Mouse (Mus musculus): ENCODE measurements around the gene Zfp335. TPM values are rescaled to one million over a fixed set of nuclear protein-coding genes. Genes with fewer than 3 reads are reported as not detected.
A peak's percentile ranks its signal among the peaks of the same experiment; 100 is the strongest.

Gene Zfp335
- total and polyA plus RNA-seq, 3 experiments, result 5.2 to 16.5 (median 12.0) TPM

GRCm38 (mm10) chr2:164947930-164948329 is 36.4 kb upstream of the Zfp335 start:
- Histone ChIP-seq H3K9me3 (replicated peaks; ENCODE audit: low read length) (peaks cover 6% of the 10 kb centered on the region), H3K27ac (ENCODE audit: insufficient read depth, low read depth) (no peak overlapping the region), H3K9ac (ENCODE audit: insufficient read depth, low read depth) (no peak overlapping the region), H3K4me3 (replicated peaks in 1 of 3; ENCODE audit: low read depth in 2 of 3, low read length in 2 of 3, poor library complexity in 1 of 3) (no peak overlapping the region), H3K4me2 (ENCODE audit: insufficient read depth, low read depth, poor library complexity, severe bottlenecking) (no peak overlapping the region), H3K27me3 (replicated peaks) (peaks cover 62% of the 10 kb centered on the region), H3K36me3 (replicated peaks in 1 of 2; ENCODE audit: control insufficient read depth in 1 of 2, insufficient read depth in 1 of 2, low read length in 1 of 2) (no peaks in the 10 kb centered on the region), H3K79me2 (replicated peaks; ENCODE audit: control insufficient read depth, extremely low read depth, insufficient read depth, poor library complexity, severe bottlenecking) (no peaks in the 10 kb centered on the region), H3K4me1 (ENCODE audit: control insufficient read depth in 1 of 2, insufficient read depth in 2 of 2) (peaks cover 1 to 13% of the 10 kb centered on the region in 2 experiments; a peak in 3 of 4 replicates)
- no peak for DNase-seq (ENCODE audit: extremely low read depth)
- in situ Hi-C loops (cut with MboI; ENCODE audit: low pct_ligation_motif_present, low pct_unique_long_range_greater_than_20kb, low sequenced_read_pairs), result loop anchor here (10.0 kb wide), 1 partner anchor 417 kb away; the partner anchor contains the start of gene Zfp663
- TF ChIP-seq USF2 (conservative IDR thresholded peaks at IDR 0.05; ENCODE audit: low read depth, low read length), result no peak
- TF ChIP-seq MAFK (IDR thresholded peaks at IDR 0.05; ENCODE audit: insufficient replicate concordance, low read length), result peak; percentile 45; the same call in 1 of the 2 replicates
- dilution Hi-C loops (cut with MboI; ENCODE audit: extremely low pct_ligation_motif_present, extremely low pct_unique_long_range_greater_than_20kb, low sequenced_read_pairs), result no loop called here

GRCm38 (mm10) chr2:164947506-164947905 is 35.9 kb upstream of the Zfp335 start:
- no peak for TF ChIP-seq RAD21 (IDR thresholded peaks at IDR 0.05; ENCODE audit: low read depth, low read length)
- TF ChIP-seq TBP (conservative IDR thresholded peaks at IDR 0.05; ENCODE audit: low read depth, low read length), result no peak
- no peak for TF ChIP-seq E2F4 (IDR thresholded peaks at IDR 0.05; ENCODE audit: insufficient replicate concordance, low read depth, low read length)
- no peak for TF ChIP-seq TCF12 (IDR thresholded peaks at IDR 0.05; ENCODE audit: low read depth, low read length)
- no peak for TF ChIP-seq POLR2A (IDR thresholded peaks at IDR 0.05; ENCODE audit: low read depth, low read length)
- no peak for TF ChIP-seq MAZ (IDR thresholded peaks at IDR 0.05; ENCODE audit: low read depth, low read length)
- TF ChIP-seq CHD2 (IDR thresholded peaks at IDR 0.05; ENCODE audit: low read length), result no peak
- no peak for TF ChIP-seq JUND (conservative IDR thresholded peaks at IDR 0.05; ENCODE audit: low read depth, low read length)
- TF ChIP-seq ZNF384 (IDR thresholded peaks at IDR 0.05; ENCODE audit: low read depth, low read length), result no peak
- no peak for TF ChIP-seq JUN (IDR thresholded peaks at IDR 0.05; ENCODE audit: insufficient read depth, low read depth, low read length)
- no peak for TF ChIP-seq MAFK (IDR thresholded peaks at IDR 0.05; ENCODE audit: insufficient replicate concordance, low read length)
- no peak for TF ChIP-seq SIN3A (IDR thresholded peaks at IDR 0.05; ENCODE audit: low read length)
- no peak for TF ChIP-seq MEF2A (IDR thresholded peaks at IDR 0.05; ENCODE audit: borderline replicate concordance, low read depth, low read length)
- TF ChIP-seq MAX (IDR thresholded peaks at IDR 0.05; ENCODE audit: low read length), result no peak
- no peak for TF ChIP-seq BHLHE40 (IDR thresholded peaks at IDR 0.05; ENCODE audit: low read depth, low read length)
- dilution Hi-C loops (cut with MboI; ENCODE audit: extremely low pct_ligation_motif_present, extremely low pct_unique_long_range_greater_than_20kb, low sequenced_read_pairs) (no loop called here), in situ Hi-C loops (cut with MboI; ENCODE audit: low pct_ligation_motif_present, low pct_unique_long_range_greater_than_20kb, low sequenced_read_pairs) (loop anchor here (10.0 kb wide), 1 partner anchor 417 kb away; the partner anchor contains the start of gene Zfp663)
- no peaks in the 10 kb centered on the region for H3K79me2 ChIP-seq (replicated peaks; ENCODE audit: control insufficient read depth, extremely low read depth, insufficient read depth, poor library complexity, severe bottlenecking)
- no peak overlapping the region for H3K27ac ChIP-seq (ENCODE audit: insufficient read depth, low read depth)
- DNase-seq (ENCODE audit: extremely low read depth), result no peak
- H3K36me3 ChIP-seq (replicated peaks in 1 of 2; ENCODE audit: control insufficient read depth in 1 of 2, insufficient read depth in 1 of 2, low read length in 1 of 2), result no peaks in the 10 kb centered on the region
- peaks cover 3 to 14% of the 10 kb centered on the region in 2 experiments; a peak in 2 of 4 replicates for H3K4me1 ChIP-seq (ENCODE audit: control insufficient read depth in 1 of 2, insufficient read depth in 2 of 2)
- H3K27me3 ChIP-seq (replicated peaks), result peaks cover 58% of the 10 kb centered on the region
- H3K4me2 ChIP-seq (ENCODE audit: insufficient read depth, low read depth, poor library complexity, severe bottlenecking), result no peak overlapping the region
- no peak overlapping the region for H3K4me3 ChIP-seq (replicated peaks in 1 of 3; ENCODE audit: low read depth in 2 of 3, low read length in 2 of 3, poor library complexity in 1 of 3)
- no peak overlapping the region for H3K9ac ChIP-seq (ENCODE audit: insufficient read depth, low read depth)
- H3K9me3 ChIP-seq (replicated peaks; ENCODE audit: low read length), result peaks cover 6% of the 10 kb centered on the region
